Mouse (Mus musculus): ENCODE measurements around the gene Epb41l2. TPM values are rescaled to one million over a fixed set of nuclear protein-coding genes. Genes with fewer than 3 reads are reported as not detected.

Epb41l2 gene
- polyA plus RNA-seq, 1 experiment, result 37.9 TPM

GRCm38 (mm10) chr10:25393721-25394120 lies 34.1 kb downstream of the Epb41l2 start:
- no peak overlapping the region for H3ac ChIP-seq (ENCODE audit: control insufficient read depth, insufficient read length, low read depth)
- peaks cover 100% of the 10 kb centered on the region for H3K79me2 ChIP-seq (ENCODE audit: control insufficient read depth, insufficient read depth)
- no peak for TF ChIP-seq MYOG (IDR thresholded peaks at IDR 0.05; ENCODE audit: control insufficient read depth, extremely low read depth, insufficient read length)
- no peak for TF ChIP-seq USF1 (IDR thresholded peaks at IDR 0.05; ENCODE audit: low read depth)
- peaks cover 70% of the 10 kb centered on the region for H3K79me3 ChIP-seq (ENCODE audit: low read depth)
- H3K27me3 ChIP-seq (ENCODE audit: control insufficient read depth, insufficient read depth, insufficient read length), result no peaks in the 10 kb centered on the region
- H3K36me3 ChIP-seq (ENCODE audit: control insufficient read depth, insufficient read depth), result peaks cover 3% of the 10 kb centered on the region
- H3K4me3 ChIP-seq (ENCODE audit: insufficient read depth, poor library complexity, severe bottlenecking), result no peak overlapping the region

GRCm38 (mm10) chr10:25395236-25395886 lies 35.8 kb downstream of the Epb41l2 start:
- H3K79me2 ChIP-seq (ENCODE audit: control insufficient read depth, insufficient read depth), result peaks cover 100% of the 10 kb centered on the region
- H3K27me3 ChIP-seq (ENCODE audit: control insufficient read depth, insufficient read depth, insufficient read length), result no peaks in the 10 kb centered on the region
- TF ChIP-seq CTCF (IDR thresholded peaks at IDR 0.05; ENCODE audit: control insufficient read depth, insufficient read depth, insufficient read length), result no peak
- TF ChIP-seq FOSL1 (IDR thresholded peaks at IDR 0.05; ENCODE audit: insufficient read depth, low read length, poor library complexity, severe bottlenecking), result no peak
- no peak for TF ChIP-seq MYOG (IDR thresholded peaks at IDR 0.05; ENCODE audit: control insufficient read depth, extremely low read depth, insufficient read length)
- no peak for TF ChIP-seq CEBPB (IDR thresholded peaks at IDR 0.05; ENCODE audit: low read depth)
- TF ChIP-seq MYOD1 (IDR thresholded peaks at IDR 0.05; ENCODE audit: control insufficient read depth, insufficient read length, low read depth), result no peak
- no peak for TF ChIP-seq USF1 (IDR thresholded peaks at IDR 0.05; ENCODE audit: low read depth)
- no peak for TF ChIP-seq MAX (IDR thresholded peaks at IDR 0.05)
- H3K79me3 ChIP-seq (ENCODE audit: low read depth), result peaks cover 65% of the 10 kb centered on the region
- H3K4me3 ChIP-seq (ENCODE audit: insufficient read depth, poor library complexity, severe bottlenecking), result no peak overlapping the region
- H3K36me3 ChIP-seq (ENCODE audit: control insufficient read depth, insufficient read depth), result peaks cover 3% of the 10 kb centered on the region
- no peak overlapping the region for H3ac ChIP-seq (ENCODE audit: control insufficient read depth, insufficient read length, low read depth)

- H3ac ChIP-seq (ENCODE audit: control insufficient read depth, insufficient read length, low read depth), result no peak overlapping the region
- H3K79me2 ChIP-seq (ENCODE audit: control insufficient read depth, insufficient read depth), result peaks cover 100% of the 10 kb centered on the region
- H3K36me3 ChIP-seq (ENCODE audit: control insufficient read depth, insufficient read depth), result peaks cover 3% of the 10 kb centered on the region
- H3K27me3 ChIP-seq (ENCODE audit: control insufficient read depth, insufficient read depth, insufficient read length), result no peaks in the 10 kb centered on the region
- no peak for TF ChIP-seq CEBPB (IDR thresholded peaks at IDR 0.05; ENCODE audit: low read depth)
- H3K4me3 ChIP-seq (ENCODE audit: insufficient read depth, poor library complexity, severe bottlenecking), result no peak overlapping the region
- peaks cover 66% of the 10 kb centered on the region for H3K79me3 ChIP-seq (ENCODE audit: low read depth)
Observed at GRCm38 (mm10) chr10:25396859-25397258, 37.3 kb downstream of the Epb41l2 start.

- no peaks in the 10 kb centered on the region for H3K27me3 ChIP-seq (ENCODE audit: control insufficient read depth, insufficient read depth, insufficient read length)
- H3K4me3 ChIP-seq (ENCODE audit: insufficient read depth, poor library complexity, severe bottlenecking), result no peak overlapping the region
- peaks cover 74% of the 10 kb centered on the region for H3K79me3 ChIP-seq (ENCODE audit: low read depth)
- H3ac ChIP-seq (ENCODE audit: control insufficient read depth, insufficient read length, low read depth), result no peak overlapping the region
- H3K36me3 ChIP-seq (ENCODE audit: control insufficient read depth, insufficient read depth), result peaks cover 5% of the 10 kb centered on the region
- TF ChIP-seq MYOG (IDR thresholded peaks at IDR 0.05; ENCODE audit: control insufficient read depth, extremely low read depth, insufficient read length) (no peak), FOSL1 (IDR thresholded peaks at IDR 0.05; ENCODE audit: insufficient read depth, low read length, poor library complexity, severe bottlenecking) (no peak), CTCF (IDR thresholded peaks at IDR 0.05; ENCODE audit: control insufficient read depth, insufficient read depth, insufficient read length) (no peak), USF1 (IDR thresholded peaks at IDR 0.05; ENCODE audit: low read depth) (no peak), MAX (IDR thresholded peaks at IDR 0.05) (no peak), CEBPB (IDR thresholded peaks at IDR 0.05; ENCODE audit: low read depth) (no peak), MYOD1 (IDR thresholded peaks at IDR 0.05; ENCODE audit: control insufficient read depth, insufficient read length, low read depth) (no peak)
- peaks cover 100% of the 10 kb centered on the region for H3K79me2 ChIP-seq (ENCODE audit: control insufficient read depth, insufficient read depth)
Observed at GRCm38 (mm10) chr10:25397767-25398690, 38.4 kb downstream of the Epb41l2 start.

- Histone ChIP-seq H3K27me3 (ENCODE audit: control insufficient read depth, insufficient read depth, insufficient read length) (no peaks in the 10 kb centered on the region), H3K4me3 (ENCODE audit: insufficient read depth, poor library complexity, severe bottlenecking) (no peak overlapping the region), H3ac (ENCODE audit: control insufficient read depth, insufficient read length, low read depth) (no peak overlapping the region), H3K36me3 (ENCODE audit: control insufficient read depth, insufficient read depth) (peaks cover 7% of the 10 kb centered on the region), H3K79me3 (ENCODE audit: low read depth) (peaks cover 78% of the 10 kb centered on the region), H3K79me2 (ENCODE audit: control insufficient read depth, insufficient read depth) (peaks cover 100% of the 10 kb centered on the region)
- TF ChIP-seq USF1 (IDR thresholded peaks at IDR 0.05; ENCODE audit: low read depth) (no peak), CTCF (IDR thresholded peaks at IDR 0.05; ENCODE audit: control insufficient read depth, insufficient read depth, insufficient read length) (no peak), MYOD1 (IDR thresholded peaks at IDR 0.05; ENCODE audit: control insufficient read depth, insufficient read length, low read depth) (no peak), FOSL1 (IDR thresholded peaks at IDR 0.05; ENCODE audit: insufficient read depth, low read length, poor library complexity, severe bottlenecking) (no peak), MAX (IDR thresholded peaks at IDR 0.05) (no peak), MYOG (IDR thresholded peaks at IDR 0.05; ENCODE audit: control insufficient read depth, extremely low read depth, insufficient read length) (no peak), CEBPB (IDR thresholded peaks at IDR 0.05; ENCODE audit: low read depth) (no peak)
Observed at GRCm38 (mm10) chr10:25399016-25399415, 39.4 kb downstream of the Epb41l2 start.

All from C2C12 (cell line).